Mouse (Mus musculus) liver, postnatal 0 days (tissue): ENCODE measurements around the gene Megf6.

Experiments
- CTCF ChIP-seq: sonication (generic); IDR thresholded peaks from 2 replicates; pipeline ENCODE4 v1.5.1; 2016; ENCODE audit warnings: antibody characterized with exemption, low read depth
- EP300 ChIP-seq: IDR thresholded peaks from 2 replicates; pipeline ENCODE4 v1.6.1; 2016; ENCODE audit warnings: antibody characterized with exemption, low read depth, mild to moderate bottlenecking

DNA sequence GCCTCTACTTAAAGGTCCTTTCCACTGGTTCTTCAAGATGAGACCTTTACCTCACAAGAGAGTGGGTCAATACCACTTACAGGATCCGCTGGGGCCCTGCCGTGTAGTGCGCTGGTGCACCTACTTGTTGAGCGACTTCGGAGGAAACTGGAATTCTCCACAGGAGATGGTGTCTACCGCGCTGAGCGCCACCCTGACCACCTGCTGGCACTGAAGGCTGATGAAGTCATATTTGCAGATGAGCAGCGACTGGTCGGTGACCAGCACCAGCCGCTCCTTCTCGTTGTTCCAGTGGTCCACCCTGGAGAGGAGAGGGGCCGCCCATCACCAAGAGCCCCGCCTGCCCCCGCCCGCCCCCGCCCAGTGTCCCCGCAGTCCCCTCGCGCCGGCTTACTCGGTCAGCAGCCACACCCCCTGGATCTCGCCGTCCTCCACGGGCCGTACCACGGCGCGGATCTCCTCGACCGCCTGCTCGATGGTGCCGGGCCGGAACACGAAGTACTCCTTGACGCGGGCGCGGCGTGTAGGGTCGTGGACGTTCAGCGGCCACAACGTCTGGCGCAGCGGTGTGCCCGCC is 10.5 kb upstream of the Megf6 start:
- TF ChIP-seq CTCF (no peak), EP300 (no peak)
